Mouse (Mus musculus) kidney, postnatal 36 days (tissue): ENCODE results near the gene Trpv4.

Experiments
- DNase-seq, 2 experiments: peaks; one replicate each; pipeline ENCODE4 v3.0.0; 2021 to 2022; ENCODE audit warnings: mixed read lengths in 2 of 2

The Trpv4 gene

DNA sequence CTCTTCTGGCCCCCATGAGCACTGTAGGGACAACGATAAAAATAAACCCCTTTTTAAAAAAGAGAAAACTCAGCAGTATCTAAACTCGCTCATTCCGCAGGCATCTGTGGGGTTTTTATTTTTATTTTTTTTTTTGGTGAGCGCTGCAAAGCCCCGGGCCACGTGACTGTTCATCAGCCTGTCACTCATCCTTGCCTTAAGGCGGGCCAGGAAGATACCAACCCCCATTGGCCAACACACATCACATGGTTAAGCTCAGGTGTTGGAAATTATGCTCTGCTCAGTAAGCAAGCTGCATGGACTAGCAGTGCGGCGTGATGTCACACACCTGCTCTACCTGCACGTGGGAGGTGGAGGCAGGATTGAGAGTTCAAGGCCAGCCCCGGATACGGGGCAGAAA is 40.4 kb downstream of the Trpv4 start:
- DNase-seq, result no peak

DNA sequence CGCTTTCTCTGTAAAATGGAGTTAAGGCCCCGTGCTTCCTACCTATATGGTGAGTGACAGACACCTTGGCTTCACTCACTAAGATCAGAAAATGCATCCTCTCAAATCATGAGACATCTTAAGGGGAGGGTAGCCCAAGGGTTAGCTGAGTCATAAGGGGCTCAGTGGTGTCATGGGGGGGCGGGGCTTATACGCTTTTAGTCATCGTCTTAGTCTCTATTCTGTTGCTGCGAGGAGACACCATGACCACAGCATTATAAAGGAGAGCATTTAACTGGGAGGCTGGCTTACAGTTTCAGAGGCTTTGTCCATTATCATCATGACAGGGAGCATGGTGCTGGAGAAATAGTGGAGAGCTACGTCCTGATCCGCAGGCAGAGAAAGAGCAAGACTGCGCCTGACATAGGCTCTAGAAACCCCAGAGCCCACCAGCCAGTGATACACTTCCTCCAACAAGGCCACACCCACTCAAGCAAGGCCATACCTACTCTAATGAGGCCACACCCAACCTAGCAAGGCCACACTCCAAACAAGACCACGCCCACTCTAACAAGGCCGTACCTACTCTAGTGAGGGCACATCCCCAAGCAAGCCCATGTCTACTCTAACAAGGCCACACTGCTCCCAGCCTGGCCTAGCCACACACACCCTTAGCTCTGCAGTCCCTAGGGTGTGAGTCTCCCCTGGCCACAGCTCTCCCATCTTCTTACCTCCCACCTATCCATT is 41.7 kb downstream of the Trpv4 start:
- DNase-seq, result no peak

DNA sequence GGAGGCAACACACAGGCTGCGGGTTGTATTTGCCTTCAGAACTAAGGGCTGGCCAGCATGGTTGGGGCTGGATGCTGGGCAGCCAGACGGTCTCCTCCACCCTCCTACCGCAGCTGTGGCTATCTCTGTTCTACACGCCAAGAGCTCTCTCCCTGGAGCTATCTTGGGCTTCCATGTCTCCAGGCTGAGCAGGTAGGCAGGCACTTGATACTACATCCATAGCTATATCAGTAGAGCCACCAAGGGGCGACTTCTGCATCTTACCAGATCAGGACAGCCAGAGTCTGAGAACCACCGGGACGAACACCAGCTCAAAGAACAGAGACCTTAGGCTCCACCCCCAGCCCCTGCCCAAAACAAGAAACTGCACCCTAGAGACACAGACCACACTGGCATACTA is 43.4 kb downstream of the Trpv4 start:
- no peak for DNase-seq

- DNase-seq, result peak in 1 of 2 experiments; percentile 58
These were observed 46.1 kb downstream of the Trpv4 start for GRCm38 (mm10) chr5:114611968-114612608.

DNA sequence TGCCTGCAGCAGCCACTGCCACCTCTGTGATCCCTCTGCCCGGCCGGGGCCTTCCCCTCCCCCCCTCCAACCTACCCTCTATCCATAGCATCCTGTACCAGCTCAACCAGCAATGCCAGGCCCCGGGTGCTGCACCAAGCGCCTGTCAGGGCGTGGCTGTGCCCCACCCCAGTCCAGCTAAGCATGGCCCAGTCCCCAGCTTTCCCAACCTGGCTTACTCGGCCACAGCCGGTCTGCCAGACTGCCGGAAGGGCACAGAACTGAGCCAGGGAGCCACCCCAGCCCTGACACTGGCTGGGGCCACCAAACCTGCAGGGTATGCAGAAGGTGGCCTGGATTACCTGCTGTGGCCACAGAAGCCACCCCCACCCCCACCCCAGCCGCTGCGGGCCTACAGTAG is 47.0 kb downstream of the Trpv4 start:
- no peak for DNase-seq

DNA sequence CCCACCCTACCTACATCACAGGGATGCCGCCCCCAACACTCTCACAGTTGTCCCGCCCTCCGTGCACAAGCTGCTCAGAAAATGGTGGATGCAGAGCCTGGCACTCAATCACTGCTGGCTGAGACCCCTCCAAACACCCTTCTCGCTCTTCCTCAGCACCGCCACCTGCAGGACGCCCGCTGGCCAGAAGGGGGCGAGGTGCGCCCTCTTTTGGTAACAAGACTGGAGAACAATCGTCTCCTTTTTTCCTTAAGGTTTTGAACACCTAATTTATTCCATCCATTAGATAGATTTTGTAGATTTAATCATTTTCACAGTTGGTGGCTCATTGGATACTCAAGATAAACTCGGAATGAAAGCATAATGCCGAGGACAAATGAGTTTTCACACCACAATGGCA is 49.7 kb downstream of the Trpv4 start:
- DNase-seq, result peak; percentile 69 to 92

GRCm38 (mm10) chr5:114607651-114608050 is 50.6 kb downstream of the Trpv4 start:
- peak; percentile 83 to 89 for DNase-seq

GRCm38 (mm10) chr5:114605981-114606380 is 52.2 kb downstream of the Trpv4 start:
- DNase-seq, result no peak

GRCm38 (mm10) chr5:114604781-114605290 is 53.4 kb downstream of the Trpv4 start:
- no peak for DNase-seq

GRCm38 (mm10) chr5:114603975-114604374 is 54.2 kb downstream of the Trpv4 start:
- no peak for DNase-seq

GRCm38 (mm10) chr5:114602012-114602411 is 56.2 kb downstream of the Trpv4 start:
- DNase-seq, result no peak

GRCm38 (mm10) chr5:114597652-114598051 is 60.6 kb downstream of the Trpv4 start:
- DNase-seq, result no peak

DNA sequence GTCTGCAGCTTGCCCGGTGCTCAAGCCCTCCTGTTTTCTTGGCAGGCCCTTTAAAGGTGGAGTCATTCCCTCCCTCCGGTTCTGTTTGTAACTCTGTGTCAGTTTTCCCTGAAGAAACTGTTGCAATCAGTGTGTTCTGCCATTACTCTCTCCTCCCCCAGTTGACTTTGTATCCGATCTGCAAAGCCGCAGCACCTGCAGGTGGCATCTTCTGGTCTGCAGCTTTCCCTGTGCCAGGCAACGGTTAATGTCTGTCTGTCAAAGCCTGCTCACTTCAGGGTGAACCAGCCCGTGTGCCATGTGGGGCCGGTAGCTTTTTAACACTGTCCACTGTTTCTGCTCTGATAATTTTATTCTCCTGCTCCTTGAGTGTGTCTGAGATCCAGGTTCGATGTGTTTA is 61.0 kb downstream of the Trpv4 start:
- no peak for DNase-seq

DNA sequence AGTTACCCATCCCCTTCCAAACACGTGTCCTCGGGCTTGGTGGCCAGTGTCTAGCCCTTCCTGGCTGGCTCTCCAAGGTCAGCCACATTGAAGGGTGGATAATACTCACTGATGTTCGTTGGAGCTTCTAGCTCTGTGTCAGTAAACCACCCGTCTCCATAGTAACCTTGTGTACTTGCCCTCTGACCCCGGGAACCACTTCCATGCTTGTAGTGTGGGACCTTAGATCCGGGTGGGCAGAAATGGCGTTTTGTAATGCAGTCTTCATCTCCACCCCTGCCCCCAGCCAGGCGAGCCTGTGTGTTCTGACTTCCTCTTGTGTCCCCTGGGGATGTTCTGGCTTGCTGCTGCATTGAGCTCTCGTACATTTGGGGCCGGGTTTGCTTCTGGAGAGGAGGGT is 61.6 kb downstream of the Trpv4 start:
- peak; percentile 37 to 44 for DNase-seq

DNA sequence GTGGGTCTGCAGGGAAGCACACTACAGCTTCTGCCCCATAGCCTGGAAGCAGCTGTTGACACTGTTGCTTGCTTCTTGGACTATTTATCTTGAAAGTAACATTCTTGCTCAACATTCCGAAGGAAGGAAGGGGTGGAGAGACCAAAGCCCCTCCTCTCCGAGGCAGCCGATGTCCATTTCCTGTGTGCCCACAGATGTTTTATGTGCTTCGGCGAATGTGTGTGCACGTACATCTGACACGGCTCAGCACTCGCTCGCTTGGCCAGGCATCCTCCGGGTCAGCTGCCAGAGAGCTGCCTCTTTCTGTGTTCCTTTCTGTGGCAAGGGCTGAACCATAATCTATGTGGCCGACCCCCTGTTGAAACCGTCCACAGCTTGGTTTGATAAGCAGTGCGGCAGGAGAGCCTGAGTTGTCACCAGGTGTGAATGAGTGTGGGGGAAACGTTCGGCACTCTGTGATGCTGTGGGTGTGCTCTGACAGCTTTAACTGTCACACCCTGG is 63.4 kb downstream of the Trpv4 start:
- peak; percentile 62 to 65 for DNase-seq

- peak; percentile 36 to 74 for DNase-seq
These were observed 64.3 kb downstream of the Trpv4 start for GRCm38 (mm10) chr5:114593949-114594348.

DNA sequence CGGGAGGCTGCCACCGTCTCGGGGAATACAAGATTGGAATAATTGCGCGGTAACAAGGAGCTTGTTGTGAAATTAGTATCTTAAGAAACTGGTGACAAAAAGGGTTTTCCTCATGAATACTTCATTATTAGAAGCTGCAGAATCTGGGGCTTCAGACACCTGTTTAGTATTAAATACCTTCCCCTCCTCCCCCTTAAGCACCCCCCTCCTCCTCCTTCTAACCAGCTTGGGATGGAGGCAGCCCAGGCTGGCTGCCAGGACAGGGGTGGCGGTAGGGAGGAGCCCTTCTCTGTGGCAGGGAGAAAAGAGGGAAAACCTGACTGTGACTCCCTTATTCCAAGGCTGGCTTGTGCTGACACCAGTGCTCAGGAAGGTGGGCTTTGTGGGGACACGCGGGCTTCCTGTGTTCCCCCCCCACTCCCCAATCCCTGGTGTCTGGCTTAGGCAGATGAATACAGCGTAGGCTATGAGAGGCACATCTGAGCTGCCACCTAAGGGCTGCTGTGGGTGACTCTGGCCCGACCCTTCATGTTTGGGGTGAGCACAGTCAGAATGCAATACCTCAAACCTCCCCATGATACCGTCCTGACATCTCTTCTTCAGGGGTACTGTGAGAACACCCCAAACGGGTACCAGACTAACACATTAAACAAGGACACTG is 64.9 kb downstream of the Trpv4 start:
- peak in 1 of 2 experiments; percentile 55 for DNase-seq

- no peak for DNase-seq
These were observed 65.6 kb downstream of the Trpv4 start for GRCm38 (mm10) chr5:114592463-114593160.

DNA sequence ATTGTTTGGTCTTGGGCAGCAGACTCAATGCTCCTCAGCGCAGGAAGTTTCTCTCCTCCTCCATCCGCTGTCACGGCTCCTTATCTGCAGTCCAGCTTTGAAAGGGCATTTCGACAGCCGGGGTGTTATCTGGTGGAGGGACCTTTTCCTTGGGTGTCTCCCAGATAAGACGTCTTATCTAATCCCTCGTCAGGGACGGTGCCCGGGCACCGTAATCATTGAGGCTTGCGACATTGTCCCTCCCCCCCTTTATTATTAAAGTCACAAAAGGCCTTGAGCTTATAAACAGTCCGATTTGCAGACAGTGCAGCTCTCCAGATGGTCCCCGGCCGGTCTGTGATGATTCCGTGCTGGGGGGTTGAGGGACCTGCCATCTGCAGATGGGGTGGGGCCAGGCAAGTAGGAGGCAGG is 67.1 kb downstream of the Trpv4 start:
- no peak for DNase-seq

DNA sequence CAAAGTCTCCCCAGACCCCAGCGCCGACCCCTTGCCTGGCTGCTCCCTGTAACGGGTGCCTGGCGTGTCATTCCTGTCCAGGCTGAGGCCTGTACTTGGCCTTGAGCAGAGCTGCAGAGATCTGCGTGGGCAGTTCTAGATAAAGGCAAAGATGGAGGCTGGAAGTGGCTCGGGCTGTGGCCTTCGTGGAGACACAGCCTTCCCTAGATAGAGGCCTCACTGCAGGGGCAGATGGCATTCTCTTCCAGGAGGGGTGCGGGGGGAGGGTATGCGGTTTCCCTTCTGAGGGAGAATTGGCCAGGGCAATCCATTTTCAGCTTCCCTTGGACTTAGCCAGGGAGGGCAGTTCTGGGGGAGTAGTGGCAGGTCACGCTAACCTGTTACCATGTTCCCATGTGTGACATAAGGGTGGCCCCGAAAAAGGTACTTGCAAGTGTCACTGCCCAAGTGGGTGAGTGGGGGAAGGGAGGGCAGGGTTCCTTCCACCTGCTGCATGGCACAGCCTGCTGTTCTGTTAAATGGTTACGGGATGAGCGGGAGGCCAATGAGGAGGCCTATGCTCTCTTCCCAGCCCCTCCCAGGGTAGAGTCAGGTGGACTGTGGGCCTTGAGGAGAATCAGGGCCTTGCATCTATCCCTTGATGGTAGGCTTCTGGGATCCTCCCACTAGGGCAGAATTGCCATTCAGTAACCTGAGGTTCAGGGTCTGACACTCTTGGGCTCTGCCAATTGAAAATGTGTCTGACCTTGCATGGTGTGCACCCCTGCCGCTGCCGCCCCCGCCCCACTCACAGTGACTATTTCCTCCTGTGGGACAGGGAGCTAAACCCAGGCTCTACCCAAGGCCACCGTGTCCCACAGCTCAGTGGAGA is 67.9 kb downstream of the Trpv4 start:
- DNase-seq, result peak in 1 of 2 experiments; percentile 21

- no peak for DNase-seq
These were observed 68.8 kb downstream of the Trpv4 start for GRCm38 (mm10) chr5:114589454-114589853.

DNA sequence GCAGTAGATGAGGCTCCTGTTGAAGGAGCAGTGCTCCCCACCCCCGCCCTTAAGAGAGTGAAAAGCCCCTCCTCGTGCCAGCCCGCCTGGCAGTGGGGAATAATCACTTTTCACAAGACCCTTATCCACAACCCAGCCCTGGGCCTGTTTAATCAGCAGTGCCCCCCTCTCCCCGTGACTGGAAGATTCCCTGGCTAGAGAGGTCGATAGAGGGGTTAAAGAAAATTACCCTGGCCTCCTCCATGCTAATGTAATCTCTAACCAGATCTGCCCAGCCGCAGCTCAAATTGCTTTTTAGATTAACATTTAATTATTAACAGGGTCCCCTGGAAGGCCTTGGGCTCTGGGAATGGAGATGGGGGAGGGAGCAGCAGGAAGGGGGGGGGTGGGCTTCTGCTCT is 69.2 kb downstream of the Trpv4 start:
- DNase-seq, result peak in 1 of 2 experiments; percentile 51
